Mouse (Mus musculus) embryonic facial prominence, embryonic 12.5 days (tissue): ENCODE data around the gene Kcnq2. TPM values are rescaled to one million over a fixed set of nuclear protein-coding genes. Genes with fewer than 3 reads are reported as not detected.

Experiments
- ATAC-seq: fragments of 200-750 bp; cut with Nextera tagmentation; 2 replicates; pipeline ENCODE4 v1.8.0; 2017; ENCODE audit not compliant: insufficient number of reproducible peaks, insufficient read depth, low FRiP score, low TSS enrichment
- H3K27ac ChIP-seq: fragments of 300-500 bp; sonication (generic); 2 replicates; pipeline ENCODE4 v1.5.1; 2016; ENCODE audit warnings: mild to moderate bottlenecking
- H3K27me3 ChIP-seq: fragments of 300-500 bp; sonication (generic); 2 replicates; pipeline ENCODE4 v1.6.1; 2016; ENCODE audit warnings: mild to moderate bottlenecking, moderate library complexity
- H3K36me3 ChIP-seq: fragments of 300-500 bp; sonication (generic); 2 replicates; pipeline ENCODE4 v1.6.1; 2016; ENCODE audit warnings: mild to moderate bottlenecking
- H3K4me1 ChIP-seq: fragments of 300-500 bp; sonication (generic); 2 replicates; pipeline ENCODE4 v1.6.1; 2016
- H3K4me2 ChIP-seq: fragments of 300-500 bp; sonication (generic); replicated peaks from 2 replicates; pipeline ENCODE4 v1.6.1; 2016; ENCODE audit warnings: mild to moderate bottlenecking, moderate library complexity
- H3K4me3 ChIP-seq: fragments of 300-500 bp; sonication (generic); 2 replicates; pipeline ENCODE4 v1.5.1; 2016; ENCODE audit warnings: mild to moderate bottlenecking
- H3K9ac ChIP-seq: fragments of 300-500 bp; sonication (generic); 2 replicates; pipeline ENCODE4 v1.6.1; 2016; ENCODE audit warnings: mild to moderate bottlenecking, moderate library complexity
- H3K9me3 ChIP-seq: fragments of 300-500 bp; sonication (generic); 2 replicates; pipeline ENCODE4 v1.6.1; 2016; ENCODE audit warnings: mild to moderate bottlenecking, moderate library complexity
- WGBS: fragments of 180-500 bp; shearing (Covaris S2); methylation state at CpG from one replicate; pipeline ENCODE4 v1.1.7; 2016; 5-methylcytosine and 5-hydroxymethylcytosine counted together
- polyA plus RNA-seq: library from polyadenylated mRNA; unstranded; fragments of >200 nt; fragmentation: Nextera tagmentation; extraction: Ambion mirVana; gene quantifications from 2 replicates; pipeline ENCODE4 v1.2.1, GENCODE M21; 2016

The Kcnq2 gene
- polyA plus RNA-seq, 1 experiment from 2014 or later = 2.8 TPM

DNA sequence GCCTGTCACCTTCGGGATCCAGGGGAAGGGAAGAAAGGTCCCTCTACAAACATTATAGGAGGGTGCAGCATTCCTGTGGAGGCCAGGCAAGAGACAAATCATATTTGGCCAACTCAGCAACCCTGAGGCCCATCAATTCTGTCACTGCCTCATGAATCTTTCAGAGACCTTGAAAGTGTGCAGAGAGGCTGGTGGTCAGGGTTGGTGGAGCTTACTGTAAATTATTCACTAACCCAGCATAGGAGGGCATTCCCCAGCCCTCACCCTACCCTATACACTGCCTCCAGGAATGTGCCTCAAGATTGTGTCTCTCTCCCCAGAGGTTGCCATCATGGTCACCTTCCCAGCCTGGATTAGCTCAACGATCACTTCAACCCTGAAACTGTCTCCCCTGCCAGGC, 9.6 kb upstream of the Kcnq2 start:
- WGBS = 81% methylated on average over 2 of the region's 2 CpGs
- H3K9me3 ChIP-seq = no peaks in the 10 kb centered on the region
- no peak overlapping the region for H3K4me2 ChIP-seq
- H3K9ac ChIP-seq = no peak overlapping the region
- H3K27ac ChIP-seq = no peak overlapping the region
- 0 out of 2 replicates have a peak, but pooled peaks have one; percentile 35 for ATAC-seq
- peaks cover 38% of the 10 kb centered on the region for H3K27me3 ChIP-seq
- peaks cover 6% of the 10 kb centered on the region for H3K4me1 ChIP-seq
- no peak overlapping the region for H3K4me3 ChIP-seq
- H3K36me3 ChIP-seq = no peaks in the 10 kb centered on the region

DNA sequence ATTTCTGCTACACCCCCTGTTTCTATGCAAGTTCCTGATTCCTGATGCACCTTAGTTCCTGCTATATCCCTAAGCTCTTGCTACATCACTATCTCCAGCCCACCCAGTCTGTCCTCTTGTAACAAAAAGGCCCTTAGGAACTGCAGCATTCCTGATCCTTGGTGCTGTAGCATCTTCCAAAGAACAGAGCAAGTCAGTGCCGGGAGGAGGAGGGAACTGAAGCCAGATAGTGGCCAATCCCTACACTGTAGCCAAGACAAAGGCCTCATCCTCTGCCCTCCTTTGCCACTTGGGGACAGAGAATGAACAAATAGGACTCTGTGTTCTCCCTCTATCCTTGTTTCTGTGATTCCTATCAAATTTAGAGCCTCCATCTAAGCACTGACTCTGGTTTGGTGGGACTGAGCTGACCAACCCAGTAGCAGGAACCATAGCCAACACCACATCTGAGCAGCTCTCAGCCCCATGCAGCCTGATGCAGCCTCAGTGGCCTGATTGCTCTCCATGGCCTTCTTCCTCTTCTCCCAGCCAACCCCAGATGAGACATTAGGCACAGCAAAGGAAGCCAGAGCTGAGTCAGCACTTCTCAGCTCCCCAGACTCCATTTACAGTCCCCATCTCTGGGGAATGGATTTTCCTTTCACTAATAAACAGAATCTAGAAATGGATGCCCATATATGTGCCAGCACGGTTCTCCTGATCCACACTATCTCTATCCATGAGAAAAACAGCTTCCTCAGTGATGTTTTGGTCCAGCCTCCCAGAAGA, 8.6 kb upstream of the Kcnq2 start:
- ATAC-seq = no peak
- peaks cover 28% of the 10 kb centered on the region for H3K27me3 ChIP-seq
- H3K36me3 ChIP-seq = no peaks in the 10 kb centered on the region

DNA sequence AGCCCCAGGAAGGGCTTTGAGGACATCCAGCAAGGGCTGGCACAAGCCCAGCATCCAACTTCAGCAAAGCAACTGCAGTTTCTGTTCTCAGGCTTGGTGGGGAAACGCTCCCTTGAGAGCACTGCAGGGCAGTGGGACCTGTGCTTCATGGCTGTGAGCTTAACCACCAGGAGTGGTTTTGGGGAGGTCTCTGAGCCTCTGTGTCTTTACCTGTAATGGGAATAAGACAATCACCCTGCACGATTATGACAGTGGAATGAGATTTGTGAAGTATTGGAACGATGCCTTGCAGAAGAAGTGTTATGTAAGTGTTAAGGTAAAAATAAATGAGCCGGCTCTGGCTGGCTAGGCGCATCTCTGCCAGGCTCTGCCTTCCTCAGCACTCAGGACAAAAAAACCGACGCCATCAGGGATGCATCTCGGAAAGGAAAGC, 7.6 kb upstream of the Kcnq2 start:
- Histone ChIP-seq H3K36me3 (no peaks in the 10 kb centered on the region), H3K4me3 (no peak overlapping the region), H3K9me3 (no peaks in the 10 kb centered on the region), H3K27me3 (peaks cover 19% of the 10 kb centered on the region), H3K9ac (no peak overlapping the region), H3K27ac (no peak overlapping the region), H3K4me1 (no peaks in the 10 kb centered on the region), H3K4me2 (no peak overlapping the region)
- 63% methylated on average over 8 of the region's 8 CpGs for WGBS
- no peak for ATAC-seq

More for the DNA sequence above, 8.6 kb upstream of the Kcnq2 start:
- no peaks in the 10 kb centered on the region for H3K9me3 ChIP-seq
- WGBS = 57% methylated on average over 2 of the region's 2 CpGs
- no peak overlapping the region for H3K4me2 ChIP-seq
- H3K9ac ChIP-seq = no peak overlapping the region
- no peak overlapping the region for H3K27ac ChIP-seq
- H3K4me3 ChIP-seq = no peak overlapping the region
- H3K4me1 ChIP-seq = peaks cover 6% of the 10 kb centered on the region

DNA sequence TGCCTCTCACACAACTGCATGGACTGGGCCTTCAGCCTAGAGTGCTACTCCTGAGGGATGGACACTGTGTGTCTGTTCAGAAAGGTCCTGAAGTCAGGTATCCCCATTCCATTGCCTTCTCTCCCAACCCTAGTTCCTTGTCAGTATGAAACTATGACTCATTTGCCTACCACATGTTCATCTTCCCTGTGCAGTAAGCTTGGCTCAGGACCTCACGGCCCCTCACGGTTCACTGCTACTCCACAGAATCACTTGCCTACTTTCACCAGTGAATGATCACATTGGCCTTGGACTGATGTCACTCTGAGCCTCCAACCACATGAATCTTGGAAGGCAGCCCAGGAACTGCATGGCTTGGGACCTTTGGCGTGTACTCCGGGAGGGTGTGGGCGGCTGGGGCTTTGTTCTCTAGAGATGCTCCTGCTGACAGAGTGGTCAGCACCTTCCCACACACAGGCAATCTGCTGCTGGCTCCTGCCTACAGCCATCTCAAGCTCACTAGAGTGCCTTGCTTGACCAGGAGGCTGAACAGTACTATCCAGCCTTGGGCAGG, 4.6 kb upstream of the Kcnq2 start:
- Histone ChIP-seq H3K4me3 (no peak overlapping the region), H3K9ac (no peak overlapping the region), H3K4me2 (no peak overlapping the region), H3K4me1 (peaks cover 3% of the 10 kb centered on the region; the same call in 1 of the 2 replicates), H3K36me3 (no peaks in the 10 kb centered on the region), H3K27ac (no peak overlapping the region), H3K27me3 (peaks cover 29% of the 10 kb centered on the region), H3K9me3 (no peaks in the 10 kb centered on the region)
- WGBS = 84% methylated on average over 5 of the region's 5 CpGs
- no peak for ATAC-seq

DNA sequence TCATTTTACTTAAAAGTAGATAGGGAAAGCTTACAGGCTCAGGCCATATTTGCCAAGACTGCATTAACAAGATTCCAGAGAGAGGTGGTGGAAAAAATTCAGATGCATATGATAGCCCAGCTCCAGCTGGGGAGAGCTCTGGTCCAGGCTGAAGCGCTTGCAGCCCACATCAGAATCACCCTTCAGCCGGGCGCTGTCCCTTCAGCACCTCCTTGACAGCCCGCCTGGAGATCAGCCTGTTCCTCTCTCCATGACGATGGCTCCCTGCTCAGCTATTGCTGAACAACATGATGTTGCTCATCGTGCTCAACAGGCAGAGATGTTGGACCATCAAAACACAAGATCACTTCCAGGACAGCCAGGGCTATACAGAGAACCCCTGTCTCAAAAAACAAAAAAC, 1.8 kb upstream of the Kcnq2 start:
- Histone ChIP-seq H3K9ac (no peak overlapping the region), H3K4me3 (no peak overlapping the region), H3K27me3 (peaks cover 53% of the 10 kb centered on the region), H3K9me3 (no peaks in the 10 kb centered on the region; the same call in 1 of the 2 replicates), H3K36me3 (no peaks in the 10 kb centered on the region), H3K27ac (no peak overlapping the region), H3K4me2 (no peak overlapping the region), H3K4me1 (peaks cover 11% of the 10 kb centered on the region; the same call in 1 of the 2 replicates)
- WGBS = 3% methylated on average over 6 of the region's 6 CpGs
- 0 out of 2 replicates have a peak, but pooled peaks have one; percentile 25 for ATAC-seq

DNA sequence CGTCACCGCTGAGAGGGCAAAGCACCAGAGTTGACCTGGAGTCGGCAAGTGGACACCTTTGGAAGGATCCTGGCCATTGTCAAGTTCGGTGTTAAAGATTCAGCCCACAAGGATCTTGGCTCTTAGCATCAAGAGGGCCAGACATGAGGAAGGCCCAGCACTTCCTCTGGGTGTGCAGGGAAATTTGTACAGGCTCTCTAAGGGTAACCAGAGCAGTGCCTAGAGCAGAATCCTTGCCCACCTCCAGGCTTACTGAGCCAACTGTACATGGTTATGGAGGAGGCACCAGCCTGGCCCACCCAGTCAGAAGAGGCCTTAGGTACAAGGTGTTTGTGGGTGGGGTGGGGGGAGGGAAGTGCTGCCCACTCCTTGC, 332 bp upstream of the Kcnq2 start:
- H3K27me3 ChIP-seq = peaks cover 56% of the 10 kb centered on the region
- no peak overlapping the region for H3K27ac ChIP-seq
- H3K4me3 ChIP-seq = peak overlapping the region; percentile 54
- no peak for ATAC-seq
- H3K4me1 ChIP-seq = peaks cover 11% of the 10 kb centered on the region; the same call in 1 of the 2 replicates
- peak overlapping the region; percentile 92 for H3K4me2 ChIP-seq
- no peaks in the 10 kb centered on the region; the same call in 1 of the 2 replicates for H3K9me3 ChIP-seq
- 7% methylated on average over 4 of the region's 4 CpGs for WGBS
- H3K36me3 ChIP-seq = no peaks in the 10 kb centered on the region
- H3K9ac ChIP-seq = no peak overlapping the region

DNA sequence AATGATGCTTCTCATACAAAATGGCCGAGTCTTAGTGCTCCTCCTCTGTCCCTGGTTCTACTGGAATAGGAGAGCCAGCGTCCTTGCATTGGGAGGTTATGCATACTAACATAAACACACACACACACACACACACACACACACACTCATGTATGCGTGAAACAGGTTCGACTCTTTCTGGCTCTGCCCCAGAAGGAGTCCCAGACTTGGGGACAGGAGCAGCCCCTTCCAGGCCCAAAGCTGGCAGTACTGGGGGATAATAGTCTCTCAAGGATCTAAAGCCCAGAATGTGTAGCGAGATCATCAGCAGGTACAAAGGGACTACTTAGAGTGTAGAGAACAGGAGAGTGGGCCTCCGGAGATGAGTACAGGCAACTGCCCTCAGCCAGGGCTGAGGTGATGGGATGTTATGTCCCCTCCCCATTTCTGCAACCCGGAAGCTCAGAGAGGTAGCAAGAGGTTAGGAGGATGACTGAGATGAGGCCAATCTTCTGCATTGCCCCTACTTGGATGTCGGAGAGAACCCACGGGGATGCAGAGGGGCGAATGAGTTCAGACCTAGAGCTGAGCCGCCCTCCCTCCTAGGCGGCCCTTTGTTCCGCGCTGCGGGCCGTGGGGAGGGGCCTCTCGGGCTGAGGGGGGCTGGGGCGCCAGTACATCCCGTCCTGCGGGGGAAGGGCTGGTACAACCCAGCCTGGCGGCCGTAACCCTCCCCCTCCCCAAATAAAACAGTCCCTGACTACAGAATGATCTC, 1.1 kb downstream of the Kcnq2 start:
- Histone ChIP-seq H3K27ac (no peak overlapping the region; the same call in 1 of the 2 replicates), H3K36me3 (no peaks in the 10 kb centered on the region), H3K4me1 (peaks cover 11% of the 10 kb centered on the region; the same call in 1 of the 2 replicates), H3K4me2 (peak overlapping the region; percentile 92), H3K9ac (peak overlapping the region; percentile 41), H3K4me3 (peak overlapping the region; percentile 54), H3K27me3 (peaks cover 56% of the 10 kb centered on the region), H3K9me3 (no peaks in the 10 kb centered on the region; the same call in 1 of the 2 replicates)
- peak; percentile 69; the same call in 1 of the 2 replicates for ATAC-seq
- 11% methylated on average over 22 of the region's 22 CpGs for WGBS

DNA sequence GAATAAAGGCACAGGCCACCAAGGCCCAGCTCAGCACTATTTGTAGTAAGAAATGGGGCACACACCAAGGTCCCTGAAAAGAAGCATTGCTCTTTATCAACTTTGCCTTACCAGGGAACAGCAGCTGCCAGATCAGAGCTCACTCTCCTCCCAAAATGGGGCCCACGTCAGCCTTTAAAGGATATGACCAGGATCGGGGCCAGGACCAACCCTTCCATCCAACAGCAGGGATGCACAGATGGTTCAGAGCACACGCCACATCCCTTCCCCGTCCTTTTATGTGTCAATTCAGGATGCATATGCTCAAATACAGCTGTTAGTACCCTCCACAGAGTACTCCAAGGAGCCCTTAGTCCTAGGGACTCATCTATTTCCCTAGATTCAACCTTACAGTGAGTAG, 4.9 kb downstream of the Kcnq2 start:
- no peaks in the 10 kb centered on the region; the same call in 1 of the 2 replicates for H3K9me3 ChIP-seq
- no peak overlapping the region for H3K4me3 ChIP-seq
- H3K9ac ChIP-seq = no peak overlapping the region
- no peaks in the 10 kb centered on the region for H3K36me3 ChIP-seq
- ATAC-seq = no peak
- H3K27ac ChIP-seq = no peak overlapping the region
- peaks cover 11% of the 10 kb centered on the region; the same call in 1 of the 2 replicates for H3K4me1 ChIP-seq
- WGBS = 72% methylated on average over 4 of the region's 4 CpGs
- no peak overlapping the region for H3K4me2 ChIP-seq
- peaks cover 36% of the 10 kb centered on the region for H3K27me3 ChIP-seq

DNA sequence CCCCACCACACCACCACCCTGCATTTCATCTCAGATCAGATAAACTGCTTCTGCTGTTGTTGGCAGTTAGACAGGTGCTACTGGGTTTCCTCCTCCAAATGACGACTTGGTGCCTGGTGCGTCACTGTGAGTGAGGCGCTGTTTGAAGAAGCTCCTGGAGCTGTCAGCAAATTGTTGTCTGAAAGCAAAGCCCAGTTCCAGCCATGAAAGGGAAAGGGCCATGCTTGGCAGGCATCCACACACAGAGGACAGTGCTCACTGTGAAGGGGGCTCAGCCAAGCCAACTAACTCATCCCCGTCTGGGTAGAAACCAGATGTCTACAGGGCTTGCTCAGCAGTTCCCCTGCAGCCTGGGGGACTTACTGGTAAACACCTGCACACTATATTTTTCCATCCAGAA, 6.1 kb downstream of the Kcnq2 start:
- H3K4me2 ChIP-seq = no peak overlapping the region
- no peaks in the 10 kb centered on the region for H3K36me3 ChIP-seq
- no peak overlapping the region for H3K9ac ChIP-seq
- H3K4me1 ChIP-seq = 0 out of 2 replicates have a peak, but pooled peaks cover under 1% of the 10 kb centered on the region
- H3K4me3 ChIP-seq = no peak overlapping the region
- no peaks in the 10 kb centered on the region; the same call in 1 of the 2 replicates for H3K9me3 ChIP-seq
- WGBS = 89% methylated on average over 4 of the region's 4 CpGs
- ATAC-seq = no peak
- H3K27ac ChIP-seq = no peak overlapping the region
- peaks cover 23% of the 10 kb centered on the region for H3K27me3 ChIP-seq

DNA sequence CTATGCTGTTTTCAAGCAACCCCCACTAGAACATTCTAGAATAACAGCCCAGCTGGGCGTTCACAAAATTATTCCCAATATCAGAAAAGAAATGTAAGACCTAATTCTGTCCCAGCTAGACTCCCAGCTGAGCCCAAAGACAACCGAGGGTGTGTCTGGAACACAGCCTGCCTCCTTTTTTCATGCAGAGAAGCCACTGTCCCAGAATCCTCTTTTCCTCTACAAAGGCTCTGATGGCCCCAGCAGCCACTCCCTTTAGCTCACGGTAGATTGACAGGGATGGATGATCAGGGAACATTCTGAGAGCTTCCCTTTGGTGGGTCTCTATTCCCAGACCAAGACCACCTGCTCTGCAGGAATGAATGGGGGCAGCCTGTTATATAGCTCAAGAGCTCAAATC, 7.3 kb downstream of the Kcnq2 start:
- H3K36me3 ChIP-seq = no peaks in the 10 kb centered on the region
- WGBS = 39% methylated on average over 3 of the region's 3 CpGs
- no peaks in the 10 kb centered on the region for H3K4me1 ChIP-seq
- H3K4me3 ChIP-seq = no peak overlapping the region
- no peak overlapping the region for H3K4me2 ChIP-seq
- ATAC-seq = no peak
- peaks cover 14% of the 10 kb centered on the region; the same call in 1 of the 2 replicates for H3K27me3 ChIP-seq
- H3K9me3 ChIP-seq = no peaks in the 10 kb centered on the region
- no peak overlapping the region for H3K27ac ChIP-seq
- H3K9ac ChIP-seq = no peak overlapping the region

DNA sequence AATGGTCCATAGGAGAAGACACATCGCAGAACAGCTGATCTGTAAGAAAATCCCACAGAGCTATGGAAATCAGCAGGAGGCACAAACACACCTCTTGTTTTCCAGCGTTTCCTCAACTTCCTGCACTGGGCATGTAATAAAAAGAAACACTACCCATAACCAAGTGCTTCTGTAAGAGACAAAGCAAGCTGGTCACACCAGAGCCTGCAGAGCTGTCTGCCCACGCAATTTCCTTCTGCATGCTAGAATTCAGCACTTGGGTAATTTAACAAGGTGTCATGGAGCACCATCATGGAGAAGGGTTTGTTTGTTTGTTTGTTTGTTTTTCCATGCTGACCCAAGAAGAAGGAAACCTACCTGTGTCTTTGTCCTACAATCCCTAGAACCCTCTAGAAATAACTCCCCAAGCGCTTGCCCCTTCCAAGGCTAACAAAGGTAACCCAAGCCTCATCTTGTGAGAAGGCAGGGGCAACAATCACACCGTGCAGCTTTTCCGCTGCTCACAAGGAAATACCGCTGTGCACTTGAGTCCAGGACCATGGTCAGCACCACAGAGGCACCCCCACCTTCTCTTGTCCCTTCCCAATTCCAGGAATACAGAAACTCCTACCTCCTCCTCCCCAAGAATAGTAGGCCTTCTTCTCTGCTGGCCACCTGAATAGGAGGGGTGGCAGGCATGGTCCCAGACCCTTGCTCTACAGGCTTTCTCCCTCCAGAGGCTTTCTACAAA, 9.2 kb downstream of the Kcnq2 start:
- 47% methylated on average over 7 of the region's 7 CpGs for WGBS
- Histone ChIP-seq H3K4me2 (no peak overlapping the region), H3K9ac (no peak overlapping the region), H3K36me3 (no peaks in the 10 kb centered on the region), H3K9me3 (no peaks in the 10 kb centered on the region), H3K4me3 (no peak overlapping the region), H3K27ac (no peak overlapping the region), H3K4me1 (no peaks in the 10 kb centered on the region), H3K27me3 (0 out of 2 replicates have a peak, but pooled peaks cover 3% of the 10 kb centered on the region)
- ATAC-seq = no peak
